Mouse (Mus musculus) effector memory CD4-positive, alpha-beta T cell, adult 5 months (primary cell): ENCODE results near the gene Olfr113. TPM values are rescaled to one million over a fixed set of nuclear protein-coding genes. Genes with fewer than 3 reads are reported as not detected.

Experiments
- polyA plus RNA-seq: library from polyadenylated mRNA; unstranded; fragments of 100-300 nt; shearing (Covaris generic); gene quantifications from one replicate; pipeline ENCODE4 v1.2.1, GENCODE M21; 2017

Gene Olfr113
- not detected for polyA plus RNA-seq

DNA sequence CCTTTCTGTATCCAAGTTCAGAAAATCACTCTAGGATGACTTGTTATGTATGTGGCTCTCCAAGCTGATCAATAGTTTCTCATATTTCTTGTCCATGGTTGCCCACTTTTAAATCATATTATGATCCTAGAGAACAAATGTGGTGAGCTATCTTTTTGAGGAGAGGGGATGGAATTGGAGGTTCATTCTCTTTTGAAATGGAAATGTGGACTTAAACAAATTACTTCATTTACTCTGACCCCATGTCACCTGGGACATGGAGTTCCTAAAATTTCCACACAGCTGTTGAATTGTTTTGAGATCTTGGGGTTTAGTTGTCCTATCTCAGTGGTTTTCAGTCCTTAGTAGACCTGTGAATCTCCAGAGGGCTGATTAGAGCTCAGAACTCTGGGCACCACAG lies at the start of gene Olfr113:
Olfr113 (minus strand) TSS at position 101 of the 400 bp plus-strand sequence.

DNA sequence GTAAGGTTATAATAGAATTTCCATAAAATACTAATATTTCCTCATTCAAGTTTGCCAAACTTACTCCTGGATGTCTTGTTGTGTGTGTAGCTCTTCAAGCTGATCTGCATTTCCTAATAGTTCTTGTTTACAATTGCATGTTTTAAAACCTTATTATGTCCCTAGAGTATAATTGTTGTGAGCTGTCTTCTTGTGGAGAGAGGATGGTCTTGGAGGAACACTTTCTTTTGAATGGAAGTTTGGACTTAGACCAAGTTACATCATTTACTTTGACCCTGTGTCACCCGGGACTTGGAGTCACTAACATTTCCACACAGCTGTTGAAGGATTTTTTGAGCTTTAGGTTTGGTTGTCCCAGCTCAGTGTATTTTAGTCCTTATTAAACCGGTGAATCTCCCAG lies 49.5 kb upstream of the Olfr113 start, which contains the start of the genes Olfr115 and Olfr116:
Olfr115 (minus strand) TSS at position 101 of the 400 bp plus-strand sequence.
Olfr116 (minus strand) TSS at position 191 of the 400 bp plus-strand sequence.

GRCm38 (mm10) chr17:37592643-37593042 lies 15.2 kb upstream of the Olfr113 start, which contains the start of gene Olfr114:
Gene Olfr114 (minus strand): TSS chr17:37592743.

GRCm38 (mm10) chr17:37569351-37569750 lies 8.1 kb downstream of the Olfr113 start, which contains the start of gene Olfr112:
Gene Olfr112 (minus strand): TSS chr17:37569451.

Other genes with a start within 250 kb of the Olfr113 start
- gene Olfr103, start 238.0 kb downstream of the Olfr113 start, polyA plus RNA-seq, result not detected
- not detected for gene Olfr104-ps, start 218.1 kb downstream of the Olfr113 start, polyA plus RNA-seq
- not detected for gene Olfr105-ps, start 198.6 kb downstream of the Olfr113 start, polyA plus RNA-seq
- not detected for gene Olfr106-ps, start 187.3 kb downstream of the Olfr113 start, polyA plus RNA-seq
- gene Olfr107, start 178.4 kb downstream of the Olfr113 start, polyA plus RNA-seq, result not detected
- not detected for gene Olfr108, start 132.2 kb downstream of the Olfr113 start, polyA plus RNA-seq
- gene Olfr109, start 118.7 kb downstream of the Olfr113 start, polyA plus RNA-seq, result 0.10 TPM
- gene H2-M2, start 94.1 kb downstream of the Olfr113 start, polyA plus RNA-seq, result not detected
- gene Olfr110, start 85.2 kb downstream of the Olfr113 start, polyA plus RNA-seq, result not detected
- not detected for gene Olfr111, start 69.6 kb downstream of the Olfr113 start, polyA plus RNA-seq
- not detected for gene Olfr112, start 8.2 kb downstream of the Olfr113 start, polyA plus RNA-seq
- gene Olfr114, start 15.1 kb upstream of the Olfr113 start, polyA plus RNA-seq, result not detected
- gene Olfr115, start 49.4 kb upstream of the Olfr113 start, polyA plus RNA-seq, result not detected
- not detected for gene Olfr116, start 49.5 kb upstream of the Olfr113 start, polyA plus RNA-seq
- 0.15 TPM for gene Olfr117, start 86.1 kb upstream of the Olfr113 start, polyA plus RNA-seq
- gene Olfr118, start 89.3 kb upstream of the Olfr113 start, polyA plus RNA-seq, result not detected
- not detected for gene Olfr119, start 118.9 kb upstream of the Olfr113 start, polyA plus RNA-seq
- not detected for gene Olfr120, start 144.1 kb upstream of the Olfr113 start, polyA plus RNA-seq
- gene Olfr121, start 171.2 kb upstream of the Olfr113 start, polyA plus RNA-seq, result not detected
- not detected for gene Olfr122, start 190.9 kb upstream of the Olfr113 start, polyA plus RNA-seq
- not detected for gene Olfr123, start 215.9 kb upstream of the Olfr113 start, polyA plus RNA-seq
- not detected for gene Olfr124, start 222.2 kb upstream of the Olfr113 start, polyA plus RNA-seq